10 mouse cellular contexts compared by ENCODE assay signal in the genomic region with DNA sequence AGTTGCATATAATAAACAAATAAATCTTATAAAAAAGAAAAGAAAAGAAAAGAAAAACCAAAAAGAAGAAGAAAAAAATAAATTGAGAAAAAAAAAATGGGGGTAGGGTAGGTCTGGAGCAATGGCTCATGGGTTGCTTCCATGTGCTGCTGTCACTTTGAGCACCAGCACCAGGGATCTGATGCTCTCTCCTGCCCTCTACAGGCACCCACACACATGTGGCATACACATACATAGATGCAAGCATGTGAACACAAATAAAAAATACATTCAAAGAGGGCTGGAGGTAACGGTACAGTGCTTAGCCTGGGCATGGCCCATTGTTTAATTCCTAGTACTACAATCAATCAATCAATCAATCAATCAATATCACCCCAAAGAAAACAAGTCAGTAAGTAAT.
DNase-seq lines count a peak whose midpoint lies in the region; ATAC-seq lines count a peak whose summit lies in the region.
"Had no signal": no experiment of that assay in that cellular context is flagged by ENCODE, and none has a peak within 500 bp of the region (broad histone marks: within the 10 kb centered on the region; RNA-seq: fewer than 3 reads in every experiment).

No protein-coding gene starts in this region.

- no peaks in the 10 kb centered on the region for H3K4me1 ChIP-seq in forebrain, embryonic 11.5 days (replicated peaks; ENCODE audit: control insufficient read depth, insufficient read depth, low read length)
- H3K4me1 ChIP-seq in forebrain, embryonic 12.5 days: no peaks in the 10 kb centered on the region
- H3K4me1 ChIP-seq: hindbrain, embryonic 13.5 days had no signal

- no peak overlapping the region for H3K4me3 ChIP-seq in forebrain, embryonic 11.5 days (ENCODE audit: low read depth, low read length)
- no peak overlapping the region for H3K4me3 ChIP-seq in forebrain, embryonic 12.5 days (replicated peaks)
- H3K4me3 ChIP-seq: hindbrain, embryonic 13.5 days had no signal

- H3K36me3 ChIP-seq in forebrain, embryonic 11.5 days (ENCODE audit: control insufficient read depth, insufficient read depth, low read length): no peaks in the 10 kb centered on the region
- no peaks in the 10 kb centered on the region for H3K36me3 ChIP-seq in forebrain, embryonic 12.5 days (replicated peaks)
- H3K36me3 ChIP-seq: hindbrain, embryonic 13.5 days had no signal

- H3K27me3 ChIP-seq in forebrain, embryonic 11.5 days (ENCODE audit: control insufficient read depth, insufficient read depth, low read length): no peaks in the 10 kb centered on the region
- no peaks in the 10 kb centered on the region for H3K27me3 ChIP-seq in forebrain, embryonic 12.5 days
- H3K27me3 ChIP-seq: hindbrain, embryonic 13.5 days had no signal

- H3K9ac ChIP-seq in forebrain, embryonic 11.5 days (ENCODE audit: low read length): no peak overlapping the region
- no peak overlapping the region for H3K9ac ChIP-seq in forebrain, embryonic 12.5 days
- H3K9ac ChIP-seq: hindbrain, embryonic 13.5 days had no signal

- H3K4me2 ChIP-seq in forebrain, embryonic 11.5 days (ENCODE audit: low read depth, low read length, severe bottlenecking): no peak overlapping the region
- H3K4me2 ChIP-seq in forebrain, embryonic 12.5 days: no peak overlapping the region
- H3K4me2 ChIP-seq: hindbrain, embryonic 13.5 days had no signal

- no peak overlapping the region for H3K27ac ChIP-seq in forebrain, embryonic 11.5 days (ENCODE audit: low read depth, low read length)
- no peak overlapping the region for H3K27ac ChIP-seq in forebrain, embryonic 12.5 days
- H3K27ac ChIP-seq: hindbrain, embryonic 13.5 days had no signal

- ATAC-seq in forebrain, embryonic 11.5 days (replicated peaks; ENCODE audit: low FRiP score): 0 out of 2 replicates have a peak, but pooled peaks have one; percentile 21
- ATAC-seq in forebrain, embryonic 12.5 days (ENCODE audit: low FRiP score): no peak

- H3K9me3 ChIP-seq in forebrain, embryonic 11.5 days (ENCODE audit: control insufficient read depth, low read length): no peaks in the 10 kb centered on the region
- H3K9me3 ChIP-seq in forebrain, embryonic 12.5 days: no peaks in the 10 kb centered on the region
- H3K9me3 ChIP-seq: hindbrain, embryonic 13.5 days had no signal

- DNase-seq in forebrain, embryonic 11.5 days (ENCODE audit: low spot score): no peak
- peak; percentile 35 for DNase-seq in retina, postnatal 1 day
- DNase-seq in retina, embryonic 14.5 days (ENCODE audit: low spot score): no peak
- DNase-seq in liver: peak; percentile 45
- DNase-seq in thymus, postnatal 36 days: peak; percentile 65 to 67
- no peak for DNase-seq in urinary bladder, postnatal 36 days (ENCODE audit: low spot score in 2 of 2)
- DNase-seq in gastrocnemius, postnatal 36 days: no peak
- DNase-seq: cerebellum, adult 8-10 months had no signal

- intact Hi-C loops in gastrocnemius, postnatal 36 days (cut with DNase I): no loop called here

- WGBS in forebrain, embryonic 11.5 days: 85% methylated on average over 1 of the region's 1 CpGs
- WGBS in forebrain, embryonic 12.5 days: 83% methylated on average over 1 of the region's 1 CpGs

Comparison
In these comparisons a context has a peak if more than half of its experiments do, and no peak if none do; other contexts are left out.
1. DNase-seq: peak in retina, postnatal 1 day (single experiment), liver (single experiment) and thymus, postnatal 36 days (2 of 2); none in forebrain, embryonic 11.5 days (single experiment), retina, embryonic 14.5 days (single experiment), urinary bladder, postnatal 36 days (0 of 2) and gastrocnemius, postnatal 36 days (0 of 2).